Mouse (Mus musculus): ENCODE data around the gene Fitm1.

Fitm1 gene

GRCm38 (mm10) chr14:55570588-55570987 is 4.8 kb upstream of the Fitm1 start:
- DNase-seq = no peak

- DNase-seq = no peak
Observed at GRCm38 (mm10) chr14:55571760-55572159, 3.7 kb upstream of the Fitm1 start.

GRCm38 (mm10) chr14:55575711-55576110 is 294 bp downstream of the Fitm1 start:
- DNase-seq = no peak

GRCm38 (mm10) chr14:55576376-55576775 is 959 bp downstream of the Fitm1 start:
- DNase-seq = no peak

GRCm38 (mm10) chr14:55577871-55578667 is 2.7 kb downstream of the Fitm1 start, which contains the start of gene Psme1:
Gene Psme1 (plus strand): TSS chr14:55578123.
- DNase-seq = peak; percentile 47

- DNase-seq = peak; percentile 49
Observed at GRCm38 (mm10) chr14:55578668-55579269, 3.4 kb downstream of the Fitm1 start.

- no peak for DNase-seq
Observed at GRCm38 (mm10) chr14:55579511-55580496, 4.4 kb downstream of the Fitm1 start.

GRCm38 (mm10) chr14:55580731-55581130 is 5.3 kb downstream of the Fitm1 start:
- no peak for DNase-seq

GRCm38 (mm10) chr14:55581981-55582681 is 6.7 kb downstream of the Fitm1 start:
- no peak for DNase-seq

GRCm38 (mm10) chr14:55584303-55584701 is 8.9 kb downstream of the Fitm1 start:
- DNase-seq = no peak

GRCm38 (mm10) chr14:55584702-55585565 is 9.5 kb downstream of the Fitm1 start, which contains the start of gene Emc9:
Gene Emc9 (minus strand): TSS chr14:55585302.
- peak; percentile 76 for DNase-seq

- no peak for DNase-seq
Observed at GRCm38 (mm10) chr14:55585566-55585960, 10.1 kb downstream of the Fitm1 start.

- DNase-seq = no peak
Observed at GRCm38 (mm10) chr14:55586149-55586548, 10.7 kb downstream of the Fitm1 start.

GRCm38 (mm10) chr14:55589271-55589670 is 13.9 kb downstream of the Fitm1 start:
- no peak for DNase-seq

- no peak for DNase-seq
Observed at GRCm38 (mm10) chr14:55589771-55590448, 14.5 kb downstream of the Fitm1 start.

GRCm38 (mm10) chr14:55590748-55591330 is 15.4 kb downstream of the Fitm1 start, which contains the start of gene Psme2:
Gene Psme2 (minus strand): TSS chr14:55591113.
- DNase-seq = peak; percentile 73

- DNase-seq = peak; percentile 90
Observed at GRCm38 (mm10) chr14:55591331-55591891, 16.0 kb downstream of the Fitm1 start, which contains the start of gene Rnf31. Gene Rnf31 (plus strand): TSS chr14:55591708.

- DNase-seq = no peak
Observed at GRCm38 (mm10) chr14:55592226-55592625, 16.8 kb downstream of the Fitm1 start.

GRCm38 (mm10) chr14:55596036-55596690 is 20.7 kb downstream of the Fitm1 start:
- DNase-seq = no peak
